Mouse (Mus musculus) yolk sac, embryonic 10.5 days (tissue): ENCODE data around the gene Prss38.

Experiments used
- DNase-seq: peaks from one replicate; pipeline ENCODE4 v3.0.0-alpha.2; 2017; ENCODE audit warnings: low spot score

The Prss38 gene

DNA sequence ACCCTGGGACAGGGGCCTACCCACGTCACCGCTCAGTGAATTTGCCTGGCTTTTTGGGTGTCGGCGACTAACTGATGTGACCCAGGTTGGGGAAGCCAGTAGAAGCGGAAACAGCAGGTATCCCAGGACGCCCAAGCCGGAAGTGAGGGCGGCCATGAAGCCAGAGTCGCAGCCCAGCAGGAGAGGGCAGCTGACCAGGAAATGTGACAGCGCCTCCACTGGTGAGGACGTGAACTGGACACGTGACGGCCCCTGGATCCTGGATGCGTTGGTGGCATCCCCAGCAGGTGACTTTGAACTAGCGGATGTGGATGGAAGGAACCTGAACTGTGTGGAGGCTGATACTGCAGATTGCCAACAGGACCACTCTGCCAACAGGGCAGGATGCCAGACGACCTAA is at the start of gene Prss38:
Gene Prss38, minus strand, starts transcription at position 183 of the 400 bp plus-strand sequence.
- DNase-seq, result no peak

DNA sequence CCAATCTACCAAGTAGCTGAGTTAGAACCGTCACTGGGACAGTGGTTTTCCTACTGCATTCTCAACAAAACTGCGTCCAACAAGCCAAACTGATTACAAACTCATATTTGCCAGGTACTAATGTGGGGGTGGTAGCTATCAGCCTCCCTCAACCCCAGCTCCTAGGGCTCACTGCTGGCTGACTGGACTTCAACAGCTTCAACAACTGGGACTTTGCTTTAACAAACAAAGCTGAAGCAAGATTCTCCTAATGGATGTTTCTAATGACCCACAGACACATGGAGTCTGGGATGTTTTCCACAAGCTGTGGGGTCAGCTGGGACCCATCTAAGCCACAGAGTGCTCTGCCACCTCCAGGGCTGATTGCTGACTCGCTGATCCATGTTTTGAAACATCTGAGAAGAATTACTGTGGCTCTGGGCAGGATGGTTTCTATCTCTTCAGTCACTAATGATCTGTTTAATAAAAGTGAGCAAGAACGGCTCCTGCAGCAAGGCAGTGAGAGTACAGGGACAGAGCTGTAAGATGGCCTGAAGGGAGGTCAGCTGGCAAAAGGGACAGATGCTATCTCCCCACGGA is 47.6 kb upstream of the Prss38 start:
- no peak for DNase-seq

DNA sequence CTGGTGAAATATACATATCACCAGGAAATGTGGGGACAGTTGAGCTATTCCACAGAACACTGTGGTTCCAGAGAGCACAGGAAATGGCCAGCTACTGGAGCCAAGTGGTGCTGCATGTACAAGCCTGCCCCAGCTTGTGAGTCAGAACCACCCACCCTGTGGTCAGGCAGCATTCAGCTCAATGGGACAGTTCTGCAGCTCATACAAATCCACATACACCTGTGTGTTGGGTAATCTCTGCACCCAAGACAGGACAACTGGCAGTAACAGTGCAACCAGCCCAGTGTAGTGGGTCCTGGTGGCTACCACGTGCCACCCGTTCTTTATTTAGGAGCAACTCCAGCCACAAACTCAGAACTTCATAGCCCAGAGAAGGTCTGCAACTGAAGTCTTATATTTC is 46.5 kb upstream of the Prss38 start:
- no peak for DNase-seq

DNA sequence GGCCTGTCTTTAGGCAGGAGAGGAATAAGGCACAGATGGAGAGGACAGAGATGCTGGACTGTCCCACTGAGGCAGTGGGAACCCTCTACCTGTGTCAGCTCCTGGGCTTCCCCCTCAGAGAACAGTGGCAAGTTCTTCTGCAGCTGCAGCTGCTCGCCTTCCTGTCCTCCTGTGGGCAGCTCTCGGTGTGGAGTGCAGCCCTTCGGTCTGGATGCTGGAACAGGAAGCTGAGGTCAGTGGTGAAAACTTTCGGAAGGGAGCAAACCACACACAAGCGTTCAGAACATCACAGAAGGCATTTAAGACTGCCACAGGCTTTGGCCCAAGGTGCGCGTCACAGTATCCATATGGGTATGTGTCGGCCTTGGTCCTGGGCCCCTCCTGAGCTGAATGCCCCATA is 46.0 kb upstream of the Prss38 start:
- DNase-seq, result no peak

DNA sequence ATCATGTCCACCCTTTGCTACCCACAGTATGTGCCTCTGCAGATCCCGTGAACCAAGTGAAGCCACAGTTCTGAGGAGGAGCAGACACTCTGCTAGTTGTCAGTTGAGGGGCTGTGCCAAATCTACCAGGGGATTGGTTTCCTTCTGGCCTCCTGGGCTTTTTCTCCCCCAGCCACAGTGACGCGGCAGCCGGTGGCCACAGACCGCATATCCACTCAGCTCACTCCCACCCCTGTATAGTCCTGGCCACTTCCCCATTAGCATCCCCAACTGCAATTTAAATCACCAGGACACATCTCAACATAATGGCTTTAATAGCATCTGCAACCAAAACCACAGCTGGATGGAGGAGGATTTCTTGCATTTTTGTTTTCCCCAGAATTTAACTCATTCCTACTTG is 43.3 kb upstream of the Prss38 start:
- DNase-seq, result no peak

DNA sequence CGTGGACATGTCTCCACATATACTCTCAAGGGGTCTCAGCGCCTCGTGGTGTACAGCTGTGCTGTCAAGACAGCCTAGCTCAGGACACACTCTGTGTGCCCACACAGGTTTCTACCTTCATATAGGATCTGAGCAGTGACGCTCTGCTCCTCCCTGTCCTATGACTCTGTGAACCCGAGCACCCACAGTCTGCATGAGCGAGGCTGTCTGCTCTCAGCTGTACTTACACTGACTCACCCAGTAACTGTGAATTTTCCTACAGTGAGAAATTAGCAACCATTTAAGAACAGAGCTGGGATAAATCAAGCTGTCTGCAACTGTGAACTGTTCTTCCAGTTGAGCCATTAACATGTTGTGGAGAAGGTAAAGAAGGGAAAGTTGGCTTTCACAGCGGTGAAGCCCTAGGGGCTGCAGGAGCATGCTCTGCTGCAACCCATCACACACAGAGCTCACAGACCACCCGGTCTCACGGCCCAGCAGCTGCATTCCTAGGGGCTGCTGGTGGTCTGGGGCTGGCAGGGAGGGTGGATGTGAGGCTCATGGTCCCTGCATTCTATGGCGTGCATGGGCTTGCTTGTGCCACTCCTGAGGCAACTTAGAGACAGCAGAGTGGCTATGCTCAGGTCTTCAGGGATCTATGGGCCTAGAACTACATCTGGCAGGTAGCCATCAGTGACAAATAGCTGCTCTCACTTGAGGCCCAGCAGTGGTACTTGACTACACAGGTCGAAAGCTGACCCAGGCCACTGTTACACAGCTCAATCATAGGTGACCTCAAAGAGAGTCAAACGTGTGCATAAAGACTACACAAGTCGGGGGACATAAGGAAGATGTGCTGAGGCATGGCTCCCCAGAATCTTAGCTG is 37.8 kb upstream of the Prss38 start:
- DNase-seq, result no peak

DNA sequence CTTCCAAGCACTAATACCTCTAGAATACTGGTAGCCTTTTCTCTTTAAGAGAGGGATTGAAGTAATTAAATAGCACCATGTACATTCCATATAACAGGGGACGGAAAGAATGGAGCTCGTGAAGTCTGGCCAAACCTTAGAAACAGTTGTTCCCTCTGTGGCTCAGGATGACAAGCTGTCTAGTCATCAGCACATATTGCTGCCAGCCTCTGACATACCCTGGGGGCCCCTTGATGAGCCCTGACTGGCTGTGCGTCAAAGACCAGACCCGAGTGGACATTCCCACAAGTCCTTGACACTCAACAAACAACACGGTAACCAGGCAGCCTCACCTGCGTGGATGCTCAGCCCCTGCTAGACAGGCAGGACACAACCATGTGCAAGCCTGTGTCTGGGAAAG is 36.6 kb upstream of the Prss38 start:
- no peak for DNase-seq

DNA sequence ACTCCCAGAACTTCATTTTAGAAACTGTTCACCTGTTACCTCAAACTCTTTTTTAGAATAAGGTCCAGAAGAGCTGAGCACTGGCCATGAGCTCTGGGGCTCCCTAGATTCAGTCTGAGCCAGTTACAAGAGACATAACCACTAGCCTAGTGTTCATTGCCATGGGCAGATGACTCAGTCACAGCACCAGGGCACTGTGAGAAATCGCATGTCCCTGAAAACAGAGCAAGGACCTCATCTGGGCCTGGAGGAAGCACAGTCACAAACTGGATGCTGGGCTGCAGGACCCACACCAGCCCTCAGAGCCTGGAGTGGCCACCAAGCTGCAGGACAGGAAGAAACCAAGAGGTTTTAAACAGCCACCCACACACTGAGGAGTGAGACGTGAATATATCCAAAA is 35.4 kb upstream of the Prss38 start:
- DNase-seq, result no peak

DNA sequence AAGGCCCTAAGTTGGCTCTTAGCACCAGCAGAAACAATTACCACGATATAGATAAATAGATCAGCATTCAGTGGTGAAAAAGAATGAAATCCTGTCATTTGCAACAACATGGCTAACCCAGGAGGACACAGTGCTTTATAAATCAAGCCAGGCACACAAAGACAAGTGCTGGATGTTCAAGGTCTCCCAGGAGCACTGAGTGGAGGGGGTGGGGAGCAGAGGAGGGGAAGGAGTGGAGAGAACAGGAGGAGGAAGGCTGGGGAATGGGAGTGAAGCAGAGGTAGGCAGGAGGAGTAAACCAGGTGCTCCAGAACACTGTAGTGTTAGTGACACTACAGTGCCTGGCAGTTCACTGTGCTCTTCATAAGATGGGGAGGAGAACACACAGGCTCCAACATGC is 30.3 kb upstream of the Prss38 start:
- no peak for DNase-seq

DNA sequence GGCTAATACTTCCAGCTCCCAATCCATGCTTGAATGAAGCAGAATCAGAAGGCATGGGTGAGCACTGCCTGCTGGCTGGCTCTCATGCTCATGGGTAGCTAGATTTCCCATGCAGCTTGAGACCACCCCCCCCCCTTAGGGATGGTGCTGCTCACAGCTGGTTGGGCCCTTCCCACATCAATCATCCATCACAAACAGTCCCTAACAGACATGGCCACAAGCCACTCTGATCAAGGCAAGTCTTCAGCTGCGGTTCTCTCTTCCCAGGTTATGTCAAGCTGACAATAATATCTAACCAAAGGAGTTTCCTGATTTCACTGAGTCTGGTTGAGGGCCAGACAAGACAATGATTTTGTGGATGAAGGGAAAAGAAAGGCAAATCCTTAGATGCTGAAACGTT is 25.4 kb upstream of the Prss38 start:
- DNase-seq, result no peak

DNA sequence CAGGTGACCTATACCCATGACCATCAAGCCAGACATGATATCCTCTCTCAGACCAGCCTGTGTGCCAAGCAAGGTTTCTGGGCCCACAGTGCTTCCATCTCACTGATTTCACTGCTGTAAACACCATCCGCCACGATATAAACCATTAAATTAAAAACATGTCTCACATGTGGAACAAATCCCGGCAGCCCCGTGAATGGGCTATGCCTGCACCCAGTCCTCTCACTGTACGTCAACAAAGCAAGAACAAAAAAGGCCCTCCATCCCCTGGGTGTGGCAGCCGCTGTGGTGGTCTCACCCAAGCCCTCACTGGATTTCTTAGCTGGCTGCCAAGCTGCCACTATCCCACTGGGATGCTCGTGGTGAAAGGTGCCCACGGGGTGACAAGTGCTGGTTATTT is 24.4 kb upstream of the Prss38 start:
- no peak for DNase-seq

DNA sequence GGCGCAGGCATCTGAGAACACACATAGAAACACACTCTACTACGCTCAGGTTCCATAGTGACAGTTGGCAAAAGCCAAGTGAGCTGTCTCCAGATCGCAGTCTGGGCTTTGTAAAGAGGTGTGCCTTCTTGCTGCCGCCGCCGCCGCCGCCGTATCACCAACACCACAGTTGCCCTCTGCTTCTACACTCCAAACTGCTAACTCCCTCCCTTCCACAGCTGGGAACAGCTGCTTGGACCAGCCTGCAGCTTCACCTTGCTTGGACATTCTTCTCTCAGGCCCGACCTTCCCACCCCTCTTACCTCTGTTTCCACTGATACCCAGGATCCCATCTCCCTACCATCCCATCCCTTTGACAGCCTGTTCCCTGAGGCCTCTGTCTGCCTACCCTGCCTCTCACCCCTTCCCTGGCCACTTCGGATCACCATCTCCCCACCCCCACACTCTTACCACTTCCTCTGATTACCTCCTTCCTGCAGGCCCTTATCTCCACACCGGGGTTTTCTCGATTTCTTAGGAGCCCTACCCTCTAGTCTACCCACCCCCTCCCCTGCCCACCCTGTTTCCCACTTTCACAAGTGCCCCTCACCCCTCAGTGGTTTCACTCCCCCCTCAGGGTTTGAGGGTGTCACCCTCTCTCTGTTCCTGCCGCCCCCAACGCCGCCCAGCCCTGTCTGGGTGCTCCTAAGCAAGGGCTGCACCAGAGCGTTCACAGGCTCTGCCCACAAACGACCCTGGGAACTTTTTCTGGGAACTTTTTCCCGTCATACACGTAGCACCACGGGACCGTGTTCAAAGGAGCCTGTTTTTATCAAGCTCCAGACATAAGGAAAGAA is 22.3 kb upstream of the Prss38 start:
- DNase-seq, result no peak

DNA sequence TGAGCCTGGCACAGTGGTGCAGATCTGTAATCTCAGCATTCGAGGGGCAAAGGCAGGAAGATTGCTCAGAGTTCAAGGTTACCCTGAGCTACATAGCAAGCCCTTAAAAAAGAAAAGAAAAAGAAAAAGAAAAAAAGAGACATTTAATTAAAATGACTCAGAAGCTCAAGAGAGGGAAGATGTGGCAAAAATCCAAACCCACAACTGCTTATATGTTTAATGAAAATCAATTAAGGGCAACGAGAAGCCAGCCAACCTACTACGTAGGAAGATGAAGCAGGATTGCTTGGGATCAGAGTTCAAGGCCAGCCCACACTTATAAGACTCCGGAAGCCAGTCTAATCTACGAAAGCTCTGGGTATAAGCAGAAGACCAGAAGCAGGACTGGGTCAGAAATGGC is 19.0 kb upstream of the Prss38 start:
- no peak for DNase-seq

DNA sequence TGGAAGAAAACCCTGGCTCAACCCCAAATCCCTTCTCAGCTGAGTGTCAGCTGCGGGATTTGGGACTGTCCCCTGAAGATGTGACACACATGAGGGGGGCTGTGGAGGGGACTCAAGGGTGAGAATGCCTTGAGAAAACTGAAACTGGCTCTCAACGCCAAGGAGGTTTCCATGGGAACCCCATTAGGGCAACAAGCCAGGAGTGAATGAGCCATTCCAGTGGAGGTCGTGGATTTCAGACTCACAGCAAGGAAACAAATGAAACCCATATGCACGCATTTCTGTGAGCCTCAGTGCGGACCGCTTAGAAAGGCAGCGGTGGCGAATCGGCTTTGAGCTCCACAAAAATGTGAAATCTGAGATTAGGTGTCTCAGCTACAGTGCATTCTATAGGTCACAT is 18.1 kb upstream of the Prss38 start:
- DNase-seq, result no peak

DNA sequence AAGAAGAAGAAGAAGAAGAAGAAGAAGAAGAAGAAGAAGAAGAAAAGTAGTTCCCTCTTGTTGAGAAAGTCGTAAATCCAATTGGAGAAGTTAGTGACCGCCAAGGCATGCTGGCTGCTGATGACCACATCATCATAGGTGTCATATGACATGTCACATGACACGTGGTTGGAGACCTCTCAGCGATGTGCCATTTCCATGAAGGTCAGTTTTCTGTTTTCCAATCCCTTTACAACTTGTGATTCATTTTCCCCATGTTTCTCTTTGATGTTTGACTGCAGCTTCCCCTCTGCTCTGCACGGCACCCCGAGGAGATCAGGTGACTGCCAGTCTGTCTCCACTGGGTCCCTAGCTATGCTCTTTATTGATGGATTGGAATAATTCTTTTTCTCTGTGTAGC is 16.8 kb upstream of the Prss38 start:
- DNase-seq, result no peak

DNA sequence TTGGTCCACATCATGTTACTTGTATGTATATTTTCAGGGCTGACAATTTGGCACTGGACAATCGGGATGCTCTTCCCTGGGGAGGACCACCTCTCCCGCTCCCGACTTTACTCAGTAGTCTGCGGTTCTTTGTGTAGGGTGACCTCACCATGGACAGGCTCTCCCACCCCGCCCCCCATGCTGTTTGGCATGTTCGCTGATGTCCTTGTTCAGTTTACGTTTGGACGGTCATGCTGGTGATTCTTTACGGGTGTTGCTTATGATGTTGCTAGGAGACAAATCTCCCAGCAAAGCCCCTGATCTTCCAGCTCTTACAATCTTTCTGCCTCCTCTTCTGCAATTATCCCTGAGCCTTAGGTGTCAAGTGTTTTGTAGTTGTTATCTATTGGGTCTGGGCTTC is 15.0 kb upstream of the Prss38 start:
- peak; percentile 42 for DNase-seq

DNA sequence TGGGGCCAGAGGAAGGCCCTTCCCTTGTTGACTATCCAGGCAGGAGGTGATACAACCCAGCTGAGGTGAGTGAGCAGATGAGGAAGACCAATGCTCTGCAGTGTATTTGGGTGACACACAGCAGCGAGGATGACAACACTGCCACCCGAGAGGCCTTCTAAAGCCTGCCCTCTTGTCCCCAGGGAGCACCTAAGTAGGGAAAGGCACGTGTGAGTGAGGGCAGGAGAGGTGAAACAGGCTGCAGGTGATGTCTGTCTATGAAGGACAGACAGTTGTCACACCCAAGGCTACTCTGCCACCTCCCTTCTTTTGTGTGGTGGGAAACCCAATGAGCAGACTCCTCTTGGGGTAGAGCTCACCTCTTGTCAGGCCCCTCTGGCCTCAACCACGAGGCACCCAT is 14.2 kb upstream of the Prss38 start:
- DNase-seq, result no peak

DNA sequence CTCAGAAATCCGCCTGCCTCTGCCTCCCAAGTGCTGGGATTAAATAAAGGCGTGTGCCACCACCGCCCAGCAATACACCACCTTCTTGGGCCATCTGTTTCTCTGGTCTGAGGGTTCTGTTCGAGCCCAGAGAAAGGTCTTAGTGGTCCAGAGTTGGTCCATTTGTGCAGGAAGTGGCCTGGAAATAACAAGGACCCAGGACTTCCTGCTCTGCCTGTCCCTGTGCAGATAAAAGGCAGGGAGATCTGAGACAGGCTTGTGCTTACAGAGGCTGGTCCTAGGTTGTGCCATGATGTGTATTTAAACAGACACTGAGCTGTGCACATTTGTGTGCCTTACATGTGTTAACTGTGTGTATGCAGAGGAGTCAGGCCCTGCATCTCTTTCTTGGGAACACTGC is 13.3 kb upstream of the Prss38 start:
- DNase-seq, result no peak

DNA sequence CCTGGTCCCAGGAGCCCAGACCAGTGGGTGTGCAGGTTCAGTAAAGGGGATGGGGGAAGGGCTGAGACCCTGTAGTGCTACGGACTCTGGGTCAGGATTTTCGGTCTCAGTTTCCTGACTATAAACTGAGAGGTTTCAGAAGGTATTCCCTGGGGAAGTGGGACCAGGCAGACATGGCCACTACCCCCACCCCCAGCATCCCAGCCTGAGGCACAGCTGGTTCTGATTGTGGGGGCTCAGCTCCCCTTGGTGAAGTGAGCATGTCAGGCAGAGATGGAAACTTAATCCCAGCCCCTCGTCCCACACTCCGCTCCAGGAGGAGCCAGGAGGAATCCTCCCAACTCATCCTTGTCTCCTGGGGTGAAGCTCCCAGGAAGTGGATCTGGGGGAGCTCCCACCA is 12.0 kb upstream of the Prss38 start:
- DNase-seq, result no peak

DNA sequence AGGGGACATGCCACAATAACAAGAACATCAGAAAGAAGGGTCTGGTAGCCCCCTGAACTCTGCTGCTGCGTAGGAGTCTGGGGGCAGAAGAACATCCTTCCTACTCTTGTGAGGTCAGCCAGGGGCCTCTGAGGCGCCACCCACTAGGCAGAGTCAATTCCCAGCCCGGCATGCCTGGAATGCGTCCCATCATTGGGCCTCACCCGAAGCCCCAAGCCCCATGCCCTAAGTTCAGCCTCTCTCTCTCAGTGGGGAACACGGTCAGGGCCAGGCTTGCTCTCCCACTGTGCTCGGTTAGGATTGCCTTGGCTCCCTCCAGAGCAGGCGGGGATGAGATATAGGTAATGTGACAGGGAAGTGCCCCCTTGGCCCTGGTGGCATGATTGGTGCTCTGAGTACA is 9.7 kb upstream of the Prss38 start:
- peak; percentile 63 for DNase-seq

DNA sequence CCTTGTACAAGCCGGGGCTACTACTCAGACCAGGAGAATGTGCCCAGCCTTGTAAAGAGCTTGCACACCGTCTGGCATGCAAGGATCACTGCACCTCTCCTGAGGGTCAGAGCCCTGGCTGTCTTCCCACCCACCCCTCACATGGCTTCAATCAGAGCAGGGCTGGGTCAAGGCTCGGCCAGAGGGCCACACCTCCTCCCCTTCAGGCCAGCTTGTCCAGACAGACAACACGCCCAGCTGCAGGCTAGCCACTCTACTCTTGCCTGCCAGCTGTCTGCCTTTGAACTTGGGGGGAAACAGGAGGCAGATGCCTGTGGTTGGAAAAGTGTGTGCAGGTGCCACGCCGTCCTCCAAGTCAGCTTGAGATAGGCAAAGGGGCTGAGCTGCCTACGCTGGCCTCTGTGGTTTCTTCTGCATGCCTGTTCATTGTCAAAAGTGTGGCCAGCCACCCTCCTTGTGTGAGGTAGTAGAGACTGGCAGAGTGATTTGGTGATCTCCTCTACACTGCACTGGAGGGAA is 9.0 kb upstream of the Prss38 start:
- peak; percentile 62 for DNase-seq

DNA sequence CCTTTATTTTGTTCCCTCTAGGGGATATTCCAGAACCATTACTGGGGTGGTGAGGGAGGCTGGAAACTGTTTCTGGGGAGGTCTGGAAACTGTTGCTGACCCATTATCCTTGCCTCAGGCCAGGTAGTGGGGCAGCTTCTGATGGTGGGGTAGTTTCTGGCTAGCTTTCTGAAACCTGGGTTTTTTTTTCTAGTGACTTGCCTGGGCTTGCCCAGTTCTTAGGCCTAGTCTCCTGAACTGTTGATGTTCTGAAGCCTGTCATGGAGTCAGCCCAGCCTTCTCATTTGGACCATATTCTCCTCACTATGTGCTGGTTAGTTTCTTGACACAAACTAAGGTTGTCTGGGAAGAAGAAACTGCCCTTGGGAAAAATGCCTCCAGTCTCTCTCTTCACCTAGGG is 4.1 kb upstream of the Prss38 start:
- no peak for DNase-seq

DNA sequence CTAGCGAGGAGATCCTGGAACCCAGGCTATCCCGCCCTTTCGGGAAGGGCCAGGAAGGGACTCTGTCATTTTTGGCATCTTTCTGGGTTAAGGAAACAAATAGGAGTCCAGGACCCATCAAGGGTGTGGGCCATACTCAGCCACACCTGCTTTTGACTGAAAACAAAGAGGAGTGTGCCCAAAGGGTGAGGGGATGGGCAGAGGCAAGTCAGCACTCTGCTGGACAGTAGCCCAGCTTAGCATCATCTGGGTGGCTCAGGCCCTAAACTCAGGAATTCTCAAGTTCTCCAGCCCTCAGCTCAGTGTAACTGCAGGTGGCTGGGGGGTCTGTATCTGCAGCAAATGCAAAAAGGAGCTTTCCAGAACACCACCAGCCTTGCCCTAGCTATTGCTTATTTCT is 2.5 kb upstream of the Prss38 start:
- DNase-seq, result no peak
